Mouse (Mus musculus): ENCODE results near the gene Cmah. TPM values are rescaled to one million over a fixed set of nuclear protein-coding genes. Genes with fewer than 3 reads are reported as not detected.

The Cmah gene
- polyA plus RNA-seq, 1 experiment: 1.1 TPM

DNA sequence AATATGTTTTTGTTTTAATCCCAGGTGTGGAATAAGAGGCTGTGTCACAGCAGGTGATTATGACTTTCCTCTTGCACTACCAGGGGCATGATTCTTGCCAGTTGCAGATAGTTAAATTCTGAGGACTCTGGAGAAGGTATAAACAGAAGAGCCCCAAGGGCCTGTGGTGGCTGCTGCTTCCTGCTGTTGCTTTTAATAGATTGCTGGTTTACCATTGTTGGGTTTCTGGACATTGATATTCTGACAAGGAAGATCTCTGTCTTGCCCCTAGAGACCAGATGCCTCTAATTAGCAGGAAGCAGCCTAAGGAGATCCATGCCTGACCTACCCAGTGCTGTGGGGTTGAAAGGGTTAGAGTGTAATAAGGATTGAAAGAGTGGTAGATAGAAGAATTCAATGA is 75.8 kb downstream of the Cmah start:
- H3K4me3 ChIP-seq (ENCODE audit: insufficient read depth, low read length): no peak overlapping the region
- no peak overlapping the region for H3K27ac ChIP-seq (ENCODE audit: insufficient read depth, low read length)
- TF ChIP-seq POLR2A (IDR thresholded peaks at IDR 0.05; ENCODE audit: low read depth, low read length): no peak
- no peak for TF ChIP-seq CTCF (IDR thresholded peaks at IDR 0.05; ENCODE audit: borderline replicate concordance, insufficient read depth, low read length)
- no peaks in the 10 kb centered on the region for H3K4me1 ChIP-seq (ENCODE audit: control insufficient read depth, insufficient read depth, low read length)

DNA sequence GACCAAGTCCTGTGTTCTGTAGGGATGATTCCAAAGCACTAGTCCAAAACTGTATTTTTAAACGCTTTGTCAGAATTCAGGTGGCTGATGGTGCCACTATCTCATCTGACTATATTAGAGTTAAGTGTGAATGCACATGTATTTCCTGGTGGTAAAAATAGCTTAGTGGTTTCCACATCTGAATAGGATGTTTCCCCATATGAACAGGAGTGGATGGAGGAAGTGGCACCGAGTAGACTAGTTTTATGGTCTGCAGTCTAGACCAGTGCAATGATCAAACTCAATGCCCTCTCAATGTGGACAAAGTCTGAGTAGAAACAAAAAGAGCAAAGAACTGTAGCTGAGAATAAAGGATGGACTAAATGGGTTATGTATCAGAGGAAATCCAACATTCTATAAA is 79.6 kb downstream of the Cmah start:
- H3K4me3 ChIP-seq (ENCODE audit: insufficient read depth, low read length): no peak overlapping the region
- TF ChIP-seq POLR2A (IDR thresholded peaks at IDR 0.05; ENCODE audit: low read depth, low read length) (no peak), CTCF (IDR thresholded peaks at IDR 0.05; ENCODE audit: borderline replicate concordance, insufficient read depth, low read length) (no peak)

DNA sequence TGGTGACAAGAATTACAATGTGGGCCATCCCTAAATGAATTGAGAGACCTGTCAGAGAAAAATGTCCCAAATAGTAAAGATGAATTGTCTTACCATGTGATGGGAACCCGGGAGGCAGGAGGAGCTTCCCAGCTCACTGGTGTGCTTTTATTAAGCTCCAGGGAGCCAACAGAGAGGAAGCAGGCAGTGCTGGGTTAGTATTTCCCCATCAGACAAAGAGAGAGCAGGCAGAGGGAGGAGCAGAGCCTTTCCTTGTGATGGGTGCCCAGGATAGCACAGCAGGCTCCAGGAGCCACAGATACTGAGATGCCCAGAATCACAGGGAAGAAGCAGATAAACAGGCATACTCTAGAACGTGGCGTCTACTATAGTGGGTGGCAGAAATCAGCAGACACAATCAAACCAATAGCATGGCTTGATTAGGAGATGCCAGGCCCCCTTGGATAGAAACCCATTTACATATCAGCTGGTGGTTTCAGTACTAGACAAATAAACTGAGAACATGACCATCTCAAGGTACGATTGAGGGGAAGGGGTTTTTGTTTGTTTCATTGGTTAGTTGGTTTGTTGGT is 87.5 kb downstream of the Cmah start:
- TF ChIP-seq POLR2A (IDR thresholded peaks at IDR 0.05; ENCODE audit: low read depth, low read length): no peak
- no peak for TF ChIP-seq CTCF (IDR thresholded peaks at IDR 0.05; ENCODE audit: borderline replicate concordance, insufficient read depth, low read length)
- Histone ChIP-seq H3K4me1 (ENCODE audit: control insufficient read depth, insufficient read depth, low read length) (no peaks in the 10 kb centered on the region; the same call in 1 of the 2 replicates), H3K4me3 (ENCODE audit: insufficient read depth, low read length) (no peak overlapping the region), H3K27ac (ENCODE audit: insufficient read depth, low read length) (no peak overlapping the region)

More for the DNA sequence above, 79.6 kb downstream of the Cmah start:
- Histone ChIP-seq H3K27ac (ENCODE audit: insufficient read depth, low read length) (no peak overlapping the region), H3K4me1 (ENCODE audit: control insufficient read depth, insufficient read depth, low read length) (no peaks in the 10 kb centered on the region)

DNA sequence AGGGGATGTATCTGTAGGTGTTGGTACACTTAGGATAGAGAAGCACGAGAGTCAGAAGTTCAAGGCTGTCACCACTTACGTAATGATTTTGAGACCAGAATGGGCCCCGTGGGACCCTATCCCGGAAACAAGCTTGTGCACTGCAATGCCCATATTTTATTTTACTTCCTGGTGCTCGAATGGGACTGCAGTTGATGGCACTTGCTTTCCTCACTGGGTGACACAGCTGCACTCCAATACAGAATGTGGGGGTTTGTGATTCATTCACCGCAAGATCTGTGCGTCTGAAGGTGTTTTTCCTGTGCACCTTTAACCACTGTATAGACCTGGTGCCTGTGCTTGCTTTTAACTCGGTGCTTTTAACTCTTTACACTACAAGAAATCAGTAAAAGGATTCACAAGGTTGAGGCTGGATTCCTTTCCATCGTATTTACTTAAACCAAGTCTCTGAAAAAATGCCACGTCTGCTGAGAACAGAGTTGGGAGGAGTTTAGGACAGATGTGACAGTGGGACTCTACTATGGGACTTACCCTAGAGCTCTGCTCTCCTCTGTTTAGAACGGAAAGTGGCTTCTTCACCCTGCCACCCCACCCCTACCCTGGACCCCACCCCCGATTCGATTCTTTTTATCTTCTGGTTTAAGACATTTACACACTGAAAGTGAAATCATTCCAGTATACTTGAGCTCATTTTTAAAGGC is 88.5 kb downstream of the Cmah start:
- Histone ChIP-seq H3K4me3 (ENCODE audit: insufficient read depth, low read length) (no peak overlapping the region), H3K4me1 (ENCODE audit: control insufficient read depth, insufficient read depth, low read length) (no peaks in the 10 kb centered on the region; the same call in 1 of the 2 replicates), H3K27ac (ENCODE audit: insufficient read depth, low read length) (no peak overlapping the region)
- TF ChIP-seq POLR2A (IDR thresholded peaks at IDR 0.05; ENCODE audit: low read depth, low read length) (no peak), CTCF (IDR thresholded peaks at IDR 0.05; ENCODE audit: borderline replicate concordance, insufficient read depth, low read length) (no peak)

DNA sequence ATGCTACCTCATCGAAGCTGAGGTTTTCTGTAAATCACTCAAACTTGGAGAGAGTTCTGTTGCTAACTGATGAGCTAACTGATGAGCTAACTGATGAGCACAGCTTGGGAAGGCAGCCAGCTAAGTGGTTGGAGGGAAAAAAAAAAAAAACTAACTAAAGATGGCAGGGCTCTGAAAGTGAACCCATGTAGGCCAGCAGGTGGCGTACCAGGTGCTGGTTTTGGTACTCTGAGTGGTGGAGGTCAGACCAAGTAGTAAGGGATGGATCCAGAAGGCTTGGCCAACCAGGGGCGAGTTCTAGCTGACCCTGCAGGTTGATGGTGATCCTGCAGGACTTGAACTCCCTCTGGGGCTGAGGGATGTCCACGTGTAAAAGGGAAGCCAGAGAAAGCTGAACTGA is 89.2 kb downstream of the Cmah start:
- TF ChIP-seq CTCF (IDR thresholded peaks at IDR 0.05; ENCODE audit: borderline replicate concordance, insufficient read depth, low read length) (0 out of 2 replicates have a peak, but pooled peaks have one; percentile 14), POLR2A (IDR thresholded peaks at IDR 0.05; ENCODE audit: low read depth, low read length) (no peak)
- no peak overlapping the region for H3K4me3 ChIP-seq (ENCODE audit: insufficient read depth, low read length)
- no peak overlapping the region for H3K27ac ChIP-seq (ENCODE audit: insufficient read depth, low read length)
- no peaks in the 10 kb centered on the region; the same call in 1 of the 2 replicates for H3K4me1 ChIP-seq (ENCODE audit: control insufficient read depth, insufficient read depth, low read length)

DNA sequence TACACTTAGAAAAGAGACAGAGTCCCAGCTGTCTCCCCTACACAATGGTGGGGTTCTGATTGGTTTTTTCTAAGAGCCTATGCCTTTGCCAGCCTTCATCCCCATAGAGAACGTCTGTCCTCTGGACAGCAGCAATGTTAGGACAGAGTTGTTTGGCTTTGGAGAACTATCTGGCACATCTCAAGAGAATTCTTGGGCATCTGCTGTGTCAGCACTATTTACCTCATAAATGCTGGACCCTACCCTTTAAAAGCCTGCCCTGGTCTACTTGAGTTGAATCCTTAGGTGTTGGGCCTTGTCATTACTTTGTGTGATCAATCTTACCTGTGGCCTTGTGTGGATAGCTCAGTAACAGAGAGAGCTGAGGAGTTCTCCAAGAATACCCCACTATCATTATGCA is 90.8 kb downstream of the Cmah start:
- no peak for TF ChIP-seq POLR2A (IDR thresholded peaks at IDR 0.05; ENCODE audit: low read depth, low read length)
- TF ChIP-seq CTCF (IDR thresholded peaks at IDR 0.05; ENCODE audit: borderline replicate concordance, insufficient read depth, low read length): no peak
- H3K4me3 ChIP-seq (ENCODE audit: insufficient read depth, low read length): no peak overlapping the region
- H3K27ac ChIP-seq (ENCODE audit: insufficient read depth, low read length): no peak overlapping the region
- no peaks in the 10 kb centered on the region; the same call in 1 of the 2 replicates for H3K4me1 ChIP-seq (ENCODE audit: control insufficient read depth, insufficient read depth, low read length)

DNA sequence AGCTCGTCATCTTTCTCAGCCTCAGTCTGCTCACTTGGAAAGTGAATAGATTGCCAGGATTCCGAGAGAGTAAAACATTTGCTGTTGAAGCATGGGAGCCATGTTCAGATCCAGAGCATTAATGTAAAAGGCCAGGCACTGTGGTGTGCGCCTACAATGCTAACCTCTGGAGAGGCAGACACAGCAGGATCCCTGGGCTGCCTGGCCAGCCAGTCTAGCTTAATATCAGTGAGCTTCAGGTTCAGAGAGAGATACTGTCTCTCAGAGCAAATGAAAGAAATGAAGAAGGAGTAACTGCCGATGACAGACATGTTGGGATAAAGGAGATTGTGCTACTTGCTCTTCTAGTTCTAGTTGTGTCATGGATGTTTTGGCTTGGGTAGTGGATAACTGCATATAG is 91.6 kb downstream of the Cmah start:
- TF ChIP-seq POLR2A (IDR thresholded peaks at IDR 0.05; ENCODE audit: low read depth, low read length): no peak
- no peak for TF ChIP-seq CTCF (IDR thresholded peaks at IDR 0.05; ENCODE audit: borderline replicate concordance, insufficient read depth, low read length)
- H3K27ac ChIP-seq (ENCODE audit: insufficient read depth, low read length): no peak overlapping the region
- no peak overlapping the region for H3K4me3 ChIP-seq (ENCODE audit: insufficient read depth, low read length)

DNA sequence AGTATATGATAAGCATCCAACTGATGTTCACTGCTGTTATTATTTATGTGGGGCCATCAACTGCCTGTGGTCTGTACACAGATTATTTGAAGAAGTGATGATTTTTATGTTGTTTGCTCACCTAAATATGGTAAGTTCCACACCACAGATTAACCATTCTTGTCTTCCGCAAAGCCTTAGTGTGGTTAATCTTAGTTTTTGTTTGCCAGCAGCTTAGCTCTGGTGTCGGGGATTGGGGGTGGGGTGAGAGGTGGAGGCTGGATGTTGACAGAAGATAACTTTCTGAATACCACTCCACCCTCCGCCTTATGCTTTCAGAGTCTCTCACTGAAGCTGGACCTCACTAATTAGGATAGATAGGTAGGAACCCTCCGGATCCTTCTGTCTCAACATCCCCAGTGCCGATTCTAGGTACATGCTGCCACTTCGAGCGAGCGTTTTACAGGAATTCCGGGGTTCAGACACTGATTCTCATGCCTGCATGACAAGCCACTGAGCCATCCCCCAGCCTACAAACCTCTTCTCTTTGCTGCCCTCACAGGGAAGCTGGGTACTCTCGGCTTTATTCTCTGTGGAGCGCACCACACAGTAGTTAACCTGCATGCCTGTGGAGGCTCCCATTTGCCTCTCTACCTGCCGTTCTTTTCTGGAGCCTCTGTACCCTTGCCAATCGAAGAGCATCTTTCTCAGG is 92.5 kb downstream of the Cmah start:
- Histone ChIP-seq H3K4me3 (ENCODE audit: insufficient read depth, low read length) (no peak overlapping the region), H3K27ac (ENCODE audit: insufficient read depth, low read length) (no peak overlapping the region), H3K4me1 (ENCODE audit: control insufficient read depth, insufficient read depth, low read length) (no peaks in the 10 kb centered on the region; the same call in 1 of the 2 replicates)
- TF ChIP-seq CTCF (IDR thresholded peaks at IDR 0.05; ENCODE audit: borderline replicate concordance, insufficient read depth, low read length): no peak
- no peak for TF ChIP-seq POLR2A (IDR thresholded peaks at IDR 0.05; ENCODE audit: low read depth, low read length)

More for the DNA sequence above, 91.6 kb downstream of the Cmah start:
- no peaks in the 10 kb centered on the region; the same call in 1 of the 2 replicates for H3K4me1 ChIP-seq (ENCODE audit: control insufficient read depth, insufficient read depth, low read length)

DNA sequence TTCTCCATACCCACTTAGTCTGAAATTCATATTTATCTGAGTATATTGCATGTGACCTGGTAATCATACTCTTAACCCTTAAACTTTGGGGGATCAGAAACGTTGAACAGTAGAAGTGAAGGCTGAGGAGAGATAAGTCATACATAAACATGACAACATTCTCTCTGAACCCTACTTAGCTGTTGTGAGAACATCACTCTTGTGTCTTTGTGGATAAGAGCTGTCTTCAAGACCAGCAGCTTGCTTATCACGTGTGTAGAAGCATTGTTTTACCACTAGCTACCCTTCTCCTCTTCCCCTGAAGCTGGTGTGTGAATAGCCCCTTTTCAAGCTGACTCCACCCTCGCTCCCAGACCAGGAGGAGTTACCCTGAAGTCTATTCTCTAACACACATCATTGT is 94.8 kb downstream of the Cmah start:
- no peak for TF ChIP-seq POLR2A (IDR thresholded peaks at IDR 0.05; ENCODE audit: low read depth, low read length)
- no peak for TF ChIP-seq CTCF (IDR thresholded peaks at IDR 0.05; ENCODE audit: borderline replicate concordance, insufficient read depth, low read length)
- H3K4me3 ChIP-seq (ENCODE audit: insufficient read depth, low read length): no peak overlapping the region
- no peaks in the 10 kb centered on the region for H3K4me1 ChIP-seq (ENCODE audit: control insufficient read depth, insufficient read depth, low read length)
- H3K27ac ChIP-seq (ENCODE audit: insufficient read depth, low read length): no peak overlapping the region

DNA sequence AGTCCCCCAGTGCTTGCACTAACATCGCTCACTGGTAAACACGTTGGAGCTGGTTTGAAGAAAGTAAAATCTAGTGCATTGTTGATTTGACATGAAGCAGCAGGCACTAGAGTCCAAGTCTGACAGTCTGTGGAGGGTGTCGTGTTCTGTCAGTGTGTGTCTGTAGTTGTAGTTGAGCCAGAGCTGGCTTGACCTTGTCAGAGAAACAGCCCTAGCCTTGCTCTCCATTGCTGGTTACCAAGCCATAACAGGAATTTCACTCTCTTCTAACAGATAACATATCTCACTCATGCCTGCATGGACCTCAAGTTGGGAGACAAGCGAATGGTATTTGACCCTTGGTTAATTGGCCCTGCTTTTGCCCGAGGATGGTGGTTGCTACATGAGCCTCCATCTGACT is 103.0 kb downstream of the Cmah start:
- TF ChIP-seq CTCF (IDR thresholded peaks at IDR 0.05; ENCODE audit: borderline replicate concordance, insufficient read depth, low read length) (no peak), POLR2A (IDR thresholded peaks at IDR 0.05; ENCODE audit: low read depth, low read length) (no peak)
- Histone ChIP-seq H3K4me3 (ENCODE audit: insufficient read depth, low read length) (no peak overlapping the region), H3K27ac (ENCODE audit: insufficient read depth, low read length) (no peak overlapping the region), H3K4me1 (ENCODE audit: control insufficient read depth, insufficient read depth, low read length) (no peaks in the 10 kb centered on the region)
